Mouse (Mus musculus) spleen, adult 2 months (tissue): Measurements from ENCODE around the gene Prdm10.

Experiments
- CTCF ChIP-seq: fragments of 200-500 bp; IDR thresholded peaks from 2 replicates; pipeline ENCODE4 v1.5.1; 2011; ENCODE audit warnings: mild to moderate bottlenecking, inconsistent platforms; ENCODE audit not compliant: insufficient read depth, insufficient read length, insufficient replicate concordance; ENCODE audit errors: extremely low read depth
- POLR2A ChIP-seq: fragments of 200-500 bp; IDR thresholded peaks from 2 replicates; pipeline ENCODE4 v1.6.1; 2011; ENCODE audit warnings: low read depth, low read length, inconsistent platforms

DNA sequence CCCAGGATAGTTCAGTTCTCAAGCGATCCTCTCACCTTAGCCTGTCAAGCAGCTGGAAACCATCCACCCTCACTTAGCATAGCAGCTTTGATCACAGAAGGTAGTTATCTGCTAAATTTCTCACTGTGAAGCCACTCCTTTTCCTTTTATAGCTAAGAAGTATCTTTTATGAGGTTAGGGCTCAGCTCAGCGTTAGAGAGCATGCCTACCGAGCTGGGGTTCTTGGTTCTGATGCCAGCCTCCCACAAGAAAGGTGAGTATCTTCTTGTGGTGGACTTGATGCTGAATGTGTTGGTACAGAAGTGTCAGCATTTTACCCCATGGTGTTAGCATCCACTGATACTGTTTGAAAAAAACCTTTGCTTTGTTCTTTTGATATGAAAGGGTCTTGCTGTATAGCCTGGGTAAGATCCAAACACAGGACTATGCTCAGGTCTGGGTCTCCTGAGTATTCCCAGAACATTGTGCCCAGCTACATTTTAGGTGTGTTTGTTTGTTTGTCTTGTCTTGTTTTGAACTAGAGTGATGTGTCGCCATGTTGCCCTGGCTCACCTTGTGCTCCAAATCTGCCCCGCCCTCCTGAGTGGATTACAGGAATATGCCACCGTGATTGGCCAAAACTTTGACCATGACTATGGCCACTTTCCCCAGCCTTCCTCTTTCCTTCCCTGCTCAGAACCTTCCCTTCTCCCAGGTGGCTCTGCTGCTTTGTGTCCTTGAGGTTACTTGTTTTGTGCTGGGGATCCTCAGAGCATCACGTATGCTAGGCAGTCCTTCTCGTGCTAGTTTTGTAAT, 8.9 kb upstream of the Prdm10 start:
- TF ChIP-seq POLR2A = no peak
- no peak for TF ChIP-seq CTCF
